Mouse (Mus musculus): ENCODE measurements around the gene Usf3.

The Usf3 gene

DNA sequence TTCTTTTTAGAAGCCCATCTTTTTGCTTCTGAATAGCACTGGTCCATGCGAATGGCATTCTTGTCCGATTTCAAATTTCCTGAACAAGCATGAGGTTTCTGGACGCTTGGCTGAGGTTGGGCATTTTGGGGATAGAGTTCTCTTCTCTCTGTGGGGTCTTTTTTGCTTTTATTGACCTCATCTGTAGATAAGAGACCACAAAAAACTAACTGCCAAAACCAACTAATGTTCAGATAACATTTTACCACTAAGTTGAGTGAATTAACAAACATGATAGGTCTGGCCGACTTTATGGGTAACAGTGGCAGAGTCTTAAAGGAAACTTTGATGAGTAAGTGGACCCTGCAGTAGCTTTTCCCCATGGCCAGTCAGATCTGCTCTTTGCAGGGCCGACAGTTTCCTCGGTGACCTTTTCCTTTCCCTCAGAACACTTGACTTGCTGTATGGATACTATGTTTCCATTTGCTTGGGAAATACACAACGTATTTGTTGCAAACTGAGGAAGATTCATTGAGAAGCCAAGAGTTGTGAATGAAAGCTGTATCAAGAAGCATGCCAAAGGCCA is 1.0 kb downstream of the Usf3 start:
- DNase-seq (ENCODE audit: low read depth), result no peak

DNA sequence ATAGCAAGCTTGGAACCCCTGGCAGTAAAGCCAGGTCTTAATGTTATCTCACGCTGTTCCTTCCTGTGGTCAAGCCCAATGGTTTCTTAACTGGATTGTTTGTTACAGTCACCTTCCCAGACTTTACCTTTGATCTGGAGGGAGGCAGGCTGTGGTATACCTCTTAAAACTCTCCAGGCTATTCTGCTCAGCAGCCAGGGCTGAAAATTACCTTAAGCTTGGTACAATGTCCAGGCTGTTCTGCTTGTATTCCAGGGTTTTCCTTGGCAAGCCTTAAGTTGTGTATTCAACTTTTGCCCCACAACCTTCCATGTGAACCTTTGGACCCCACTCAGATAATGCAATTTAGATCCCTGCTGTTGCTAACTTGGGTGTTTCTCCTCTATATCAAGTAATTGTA is 2.0 kb downstream of the Usf3 start:
- DNase-seq (ENCODE audit: low read depth), result no peak

DNA sequence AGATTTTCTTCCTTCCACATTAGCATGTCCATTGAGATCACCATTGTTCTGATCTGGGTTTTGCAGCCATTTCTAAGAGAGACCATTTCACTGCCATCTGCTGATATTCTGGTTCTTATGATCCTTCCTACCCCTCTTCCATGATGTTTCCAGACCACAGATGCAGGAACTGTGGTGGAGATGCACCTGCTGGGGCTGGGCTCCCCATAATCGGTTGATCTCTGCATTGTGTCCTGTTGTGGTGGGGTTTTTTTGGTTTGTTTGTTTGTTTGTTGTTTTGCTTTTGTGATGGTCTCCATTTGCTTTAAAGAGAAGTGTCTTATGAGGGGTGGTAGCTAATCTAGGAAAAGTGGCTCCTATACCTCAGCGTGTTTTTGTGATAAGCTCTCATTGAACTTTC is 3.5 kb downstream of the Usf3 start:
- no peak for DNase-seq (ENCODE audit: low read depth)

DNA sequence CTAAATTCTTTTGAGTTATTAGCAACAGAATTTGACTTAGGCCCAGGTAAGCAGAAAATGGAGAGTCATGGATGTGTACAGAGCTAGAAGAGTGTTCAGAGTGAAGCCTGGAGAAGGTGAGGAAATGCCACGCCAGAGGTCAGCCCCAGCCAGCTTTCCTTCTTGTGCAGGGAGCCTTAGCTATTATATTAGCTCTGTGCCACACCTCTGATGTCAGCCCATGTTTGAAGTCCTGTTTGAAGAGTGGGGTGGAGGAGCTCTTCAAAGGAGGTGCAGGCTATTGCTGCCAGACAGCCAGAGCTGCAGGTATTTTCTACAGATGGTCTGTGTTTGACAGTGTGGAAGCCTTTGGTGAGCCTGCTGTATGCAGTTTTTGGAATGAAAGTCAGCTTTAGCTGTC is 5.5 kb downstream of the Usf3 start:
- DNase-seq (ENCODE audit: low read depth), result no peak

DNA sequence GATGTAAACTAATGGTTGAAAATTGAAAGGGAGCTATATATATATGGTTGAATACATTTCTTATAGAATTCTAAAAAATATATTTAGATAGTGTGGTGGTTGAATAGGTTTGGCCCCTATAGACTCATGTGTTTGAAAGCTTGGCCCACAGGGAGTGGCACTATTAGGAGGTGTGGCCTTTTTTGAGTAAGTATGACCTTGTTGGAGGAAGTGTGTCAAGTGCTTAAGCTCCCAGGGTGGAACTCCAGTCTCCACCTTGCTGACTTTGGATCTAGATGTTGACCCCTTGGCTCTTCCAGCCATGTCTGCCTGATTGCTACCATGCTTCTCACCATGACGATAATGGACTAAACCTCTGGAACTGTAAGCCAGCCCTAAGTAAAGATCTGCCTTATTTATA is 9.6 kb downstream of the Usf3 start:
- DNase-seq (ENCODE audit: low read depth), result no peak

DNA sequence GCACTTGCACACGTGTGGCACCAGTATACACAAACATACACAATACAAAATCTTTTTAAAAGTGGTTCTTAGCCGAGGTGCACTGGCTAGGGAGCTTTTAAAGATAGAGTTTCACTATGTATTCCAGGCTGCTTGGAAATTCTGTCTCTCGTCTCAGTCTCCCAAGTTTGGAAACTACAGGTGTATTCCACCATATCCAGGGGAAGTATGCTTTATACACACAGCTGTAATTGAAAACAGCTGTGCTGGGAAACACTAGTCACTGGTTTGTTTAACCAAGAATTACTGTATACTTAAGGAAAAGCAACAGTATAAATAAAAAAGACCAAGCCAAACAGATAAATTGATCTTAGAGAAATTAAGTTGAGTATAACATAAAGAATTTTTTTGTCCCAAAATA is 11.7 kb downstream of the Usf3 start:
- no peak for DNase-seq (ENCODE audit: low read depth)

DNA sequence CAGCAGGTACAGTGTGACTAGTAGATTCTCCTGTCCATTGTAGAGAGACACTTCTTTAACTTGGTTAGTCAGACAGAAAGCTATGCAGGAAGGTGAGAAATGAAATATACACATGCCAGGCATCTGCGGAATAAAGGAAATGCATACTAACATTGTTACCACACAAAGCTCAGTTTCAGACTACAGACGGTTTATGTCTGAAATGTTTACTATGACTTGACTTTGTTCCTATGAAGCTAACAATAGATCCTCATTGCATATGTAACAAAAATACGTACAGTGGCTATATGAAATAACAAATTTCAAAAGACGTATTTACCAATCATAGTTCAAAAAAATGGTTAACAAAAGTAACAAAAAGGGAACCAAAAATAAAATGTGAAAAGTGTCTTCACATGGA is 14.1 kb downstream of the Usf3 start:
- DNase-seq (ENCODE audit: low read depth), result no peak

DNA sequence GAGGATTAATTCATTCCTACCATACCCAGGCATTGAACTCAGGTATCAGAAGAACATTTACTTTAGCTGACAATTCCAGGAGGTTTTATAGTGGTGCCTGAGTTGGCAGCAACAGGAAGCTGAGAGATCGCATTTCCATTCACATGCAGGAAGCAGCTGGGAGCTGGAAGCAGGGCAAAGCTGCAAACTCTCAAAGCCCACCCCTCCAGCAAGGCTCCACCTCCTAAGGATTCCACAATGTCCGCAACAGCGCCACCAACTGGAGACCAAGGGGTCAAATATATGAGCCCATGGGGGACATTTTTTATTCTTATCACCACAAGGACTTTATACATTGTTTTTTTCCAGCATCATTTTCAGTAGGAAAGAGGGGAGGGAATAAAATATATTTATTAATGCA is 15.7 kb downstream of the Usf3 start:
- DNase-seq (ENCODE audit: low read depth), result no peak

DNA sequence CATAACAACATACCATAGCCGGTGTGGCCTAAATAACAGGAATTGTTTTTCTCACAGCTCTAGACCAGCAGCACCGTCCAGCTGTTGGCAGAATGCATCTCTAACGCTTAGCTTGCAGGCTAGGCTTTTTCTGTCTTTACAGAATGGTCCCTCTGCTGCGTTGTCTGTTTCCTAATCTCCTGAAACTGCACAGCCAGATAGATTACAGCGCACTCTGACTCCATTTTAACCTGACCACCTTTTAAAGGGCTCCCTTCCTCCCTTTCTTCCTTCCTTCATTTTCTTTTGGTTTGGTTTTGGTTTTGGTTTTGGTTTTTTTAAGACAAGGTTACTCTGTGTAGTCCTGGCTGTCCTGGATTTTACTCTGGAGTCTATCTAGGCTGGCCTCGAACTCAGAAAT is 17.0 kb downstream of the Usf3 start:
- no peak for DNase-seq (ENCODE audit: low read depth)

DNA sequence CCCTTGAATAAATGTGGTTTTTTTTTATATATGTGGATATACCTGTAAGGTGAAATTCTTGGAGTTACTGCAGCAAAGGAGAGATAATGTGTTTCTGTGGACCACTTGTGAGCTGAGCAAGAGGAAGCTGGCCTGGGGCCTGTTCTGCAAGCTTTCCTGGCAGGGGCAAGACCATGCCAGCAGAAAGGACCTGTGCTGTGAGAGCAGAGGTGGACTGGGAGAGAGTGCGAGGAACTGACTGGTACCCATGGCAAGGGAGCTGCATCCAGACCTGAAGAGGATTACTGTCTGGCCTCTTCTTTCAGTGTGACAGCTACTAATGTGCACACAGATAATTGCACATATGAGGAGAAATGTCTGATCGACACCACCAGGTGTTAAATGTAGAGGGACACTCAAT is 17.9 kb downstream of the Usf3 start:
- DNase-seq (ENCODE audit: low read depth), result no peak

DNA sequence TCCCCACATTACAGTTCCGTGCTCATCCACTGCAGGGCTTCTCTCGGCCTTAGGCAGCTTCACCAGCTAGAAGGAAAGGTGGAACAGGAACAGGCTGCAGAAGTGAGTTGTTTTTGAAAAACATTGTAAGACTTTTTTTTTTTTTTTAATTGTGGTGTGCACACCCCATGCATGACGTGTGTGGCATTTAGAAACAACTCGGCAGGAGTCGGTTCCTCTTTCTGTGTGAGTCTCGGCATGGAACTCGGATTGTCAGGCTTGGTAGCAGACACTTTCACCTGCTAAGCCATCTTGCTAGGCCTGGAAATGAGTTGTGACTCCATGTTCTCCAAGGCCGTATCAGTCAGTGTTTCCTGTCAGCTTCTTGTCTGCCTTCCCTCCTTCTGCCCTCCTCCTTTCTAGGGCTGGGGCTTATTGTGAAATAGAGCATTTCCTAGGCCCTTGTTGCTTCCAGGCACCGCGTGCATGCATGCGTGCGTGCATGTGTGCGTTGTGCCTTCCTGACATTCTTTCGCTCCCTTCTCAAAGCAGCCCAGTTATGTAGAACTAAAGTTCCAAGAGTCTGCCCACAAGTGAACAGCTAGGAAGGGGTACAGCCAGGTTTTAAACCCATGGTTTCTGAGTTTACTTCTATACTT is 26.1 kb downstream of the Usf3 start:
- peak; percentile 29 for DNase-seq (ENCODE audit: low read depth)

DNA sequence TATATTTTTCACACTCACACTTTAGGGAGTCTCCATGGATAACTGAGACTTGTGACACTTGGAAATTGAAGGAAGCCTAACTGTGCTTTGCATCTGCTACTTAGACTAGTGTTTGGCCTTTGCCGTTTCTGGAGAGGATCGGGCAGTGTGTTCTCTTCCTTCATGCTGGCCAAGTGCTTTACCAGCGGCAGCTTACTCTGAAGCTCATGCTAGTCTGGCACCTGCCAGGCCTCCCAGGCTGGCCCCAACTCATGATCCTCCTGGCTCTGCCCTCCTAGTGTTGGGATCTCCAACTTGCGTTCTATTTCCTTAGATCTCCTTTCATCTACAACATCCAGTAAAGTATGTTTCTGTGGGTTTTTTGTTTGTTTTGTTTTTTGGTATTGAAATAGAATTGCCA is 27.1 kb downstream of the Usf3 start:
- DNase-seq (ENCODE audit: low read depth), result no peak

DNA sequence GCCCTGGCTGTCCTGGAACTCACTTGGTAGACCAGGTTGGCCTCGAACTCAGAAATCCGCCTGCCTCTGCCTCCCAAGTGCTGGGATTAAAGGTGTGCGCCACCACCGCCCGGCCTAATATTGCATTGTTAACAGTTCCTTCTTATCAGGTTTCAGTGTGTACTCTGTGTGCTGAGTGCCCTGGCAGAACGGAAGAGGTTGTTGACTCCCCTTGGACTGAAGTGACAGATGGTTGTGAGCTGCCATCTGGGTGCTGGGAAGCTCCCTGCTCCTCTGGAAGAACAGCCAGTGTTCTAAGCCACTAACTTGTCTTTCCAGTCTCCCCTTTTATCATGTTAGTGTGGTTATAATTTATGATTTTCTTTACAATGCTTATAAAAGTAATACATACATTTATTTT is 31.3 kb downstream of the Usf3 start:
- no peak for DNase-seq (ENCODE audit: low read depth)

DNA sequence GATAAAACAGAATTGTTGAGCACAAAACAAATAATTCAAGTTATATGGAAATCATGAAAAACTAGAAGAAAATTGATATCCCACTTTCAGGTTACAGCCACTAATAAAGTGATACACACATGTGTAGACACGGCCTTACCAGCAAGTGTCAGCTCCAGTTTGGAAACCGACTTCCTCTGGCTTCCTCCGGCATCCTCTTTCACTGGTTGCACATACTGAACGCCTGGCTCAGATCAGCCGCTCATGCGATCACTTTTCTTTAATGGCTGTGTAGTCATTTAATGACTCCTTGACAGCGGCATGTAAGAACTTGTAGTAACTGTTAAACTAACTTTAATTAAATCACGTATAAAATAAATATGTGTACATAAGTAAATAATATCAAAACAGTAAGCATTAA is 32.9 kb downstream of the Usf3 start:
- no peak for DNase-seq (ENCODE audit: low read depth)

DNA sequence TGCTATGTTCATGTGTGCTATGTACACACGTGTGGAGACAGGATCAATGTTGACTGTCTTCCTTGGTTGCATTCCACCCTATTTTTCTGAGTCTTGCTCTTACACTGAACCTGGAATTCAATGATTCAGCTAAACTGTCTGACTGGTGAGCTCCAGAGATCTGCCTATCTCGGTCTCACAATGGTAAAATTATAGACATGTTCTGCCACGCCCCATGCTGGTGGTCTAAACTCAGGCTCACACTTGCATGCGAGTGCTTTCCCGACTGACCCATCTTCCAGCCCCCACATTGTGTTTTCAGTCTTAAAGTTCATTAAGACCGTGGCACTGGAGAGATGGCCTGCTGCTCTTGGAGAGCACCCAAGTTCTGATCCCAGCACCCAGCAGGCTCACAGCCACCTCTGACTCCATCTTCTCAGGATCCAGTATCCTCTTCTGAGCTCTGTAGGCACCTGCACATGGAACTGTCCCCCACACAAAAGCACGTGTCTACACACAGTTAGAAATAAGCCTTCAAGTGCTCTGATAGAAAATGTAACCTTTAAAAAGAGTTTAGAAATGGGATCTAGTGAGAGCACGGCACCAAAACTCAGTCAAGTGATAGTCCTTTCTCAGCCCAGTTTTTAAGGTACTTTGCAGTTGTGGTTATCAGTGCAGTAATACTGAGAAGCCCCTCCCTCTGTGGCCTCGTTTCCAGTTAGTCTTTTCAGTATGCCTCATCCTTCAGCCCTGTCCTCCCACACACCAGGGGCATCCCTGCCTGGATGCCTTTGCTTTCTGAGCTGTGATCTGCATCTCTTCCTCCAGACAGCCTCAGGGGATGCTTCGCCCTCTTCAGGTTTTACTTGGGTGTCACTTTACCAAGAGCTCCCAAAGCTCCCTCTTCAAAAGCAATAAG is 37.4 kb downstream of the Usf3 start:
- DNase-seq (ENCODE audit: low read depth), result no peak

DNA sequence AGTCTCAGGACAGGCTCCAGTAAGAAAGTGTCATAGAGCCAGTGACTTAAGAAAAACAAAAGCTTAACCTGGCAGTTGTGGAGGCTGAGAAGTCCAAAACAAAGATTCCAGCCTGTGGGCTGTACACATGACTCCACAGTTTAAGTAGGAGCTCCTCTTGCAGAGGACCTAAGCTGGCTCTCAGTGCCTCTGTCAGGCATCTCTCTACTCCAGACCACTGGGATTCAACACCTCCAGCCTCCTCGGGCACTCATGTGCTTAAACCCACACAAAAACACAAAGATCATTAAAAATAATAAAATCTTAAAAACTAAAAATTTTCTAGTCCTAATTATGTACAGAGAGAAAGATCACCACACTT is 38.0 kb downstream of the Usf3 start:
- DNase-seq (ENCODE audit: low read depth), result no peak

DNA sequence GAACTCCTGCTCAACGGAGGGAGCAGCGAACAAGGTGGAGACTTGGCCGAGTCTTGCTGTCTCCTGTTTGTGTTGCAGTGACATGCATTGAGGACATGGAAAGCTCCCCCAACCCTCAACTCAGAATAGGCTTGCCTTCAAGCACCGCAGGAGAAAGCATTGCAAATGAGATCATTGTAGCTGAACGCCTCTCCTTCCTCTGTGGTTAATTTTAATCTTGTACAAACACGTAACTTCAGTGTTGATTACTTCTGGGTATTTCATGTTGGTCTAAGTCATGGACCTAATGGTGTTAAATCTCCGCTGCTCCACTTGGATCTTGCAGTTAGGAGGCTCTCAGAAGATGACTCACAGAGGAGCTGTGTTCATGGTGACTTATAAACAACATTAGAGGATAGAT is 39.7 kb downstream of the Usf3 start:
- DNase-seq (ENCODE audit: low read depth), result no peak

DNA sequence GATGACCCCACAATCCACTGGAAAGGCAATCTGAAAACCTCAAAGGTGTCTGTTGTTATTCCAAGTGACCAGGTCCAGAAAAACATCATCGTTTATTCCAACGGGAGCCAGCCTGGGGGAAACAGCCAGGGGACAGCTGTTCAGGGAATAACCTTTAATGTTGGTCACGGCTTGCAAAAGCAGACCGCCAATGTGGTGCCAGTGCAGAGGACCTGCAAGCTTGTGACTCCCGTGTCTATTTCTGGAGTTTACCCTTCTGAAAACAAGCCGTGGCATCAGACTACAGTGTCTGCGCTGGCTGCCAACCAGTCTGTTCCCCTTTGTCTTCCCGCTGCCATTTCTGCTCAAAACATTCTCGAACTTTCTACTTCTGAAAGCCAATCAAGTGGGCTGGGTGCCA is 42.5 kb downstream of the Usf3 start:
- no peak for DNase-seq (ENCODE audit: low read depth)

DNA sequence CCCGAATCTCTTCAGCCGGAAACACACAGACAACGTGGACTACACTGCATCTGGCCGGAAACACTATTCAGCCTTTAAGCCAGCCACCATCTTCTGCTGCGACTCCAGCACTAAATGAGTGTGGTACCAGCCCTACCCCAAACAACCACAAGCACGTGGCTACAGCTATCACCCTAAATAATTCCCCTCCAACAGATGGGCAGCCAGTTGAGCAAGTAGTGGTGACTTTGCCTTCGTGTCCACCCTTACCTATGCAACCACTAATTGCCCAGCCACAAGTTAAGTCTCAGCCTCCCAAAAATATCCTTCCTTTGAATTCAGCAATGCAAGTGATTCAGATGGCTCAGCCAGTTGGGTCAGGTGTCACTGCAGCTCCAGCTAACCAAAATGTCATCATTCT is 43.4 kb downstream of the Usf3 start:
- DNase-seq (ENCODE audit: low read depth), result no peak

DNA sequence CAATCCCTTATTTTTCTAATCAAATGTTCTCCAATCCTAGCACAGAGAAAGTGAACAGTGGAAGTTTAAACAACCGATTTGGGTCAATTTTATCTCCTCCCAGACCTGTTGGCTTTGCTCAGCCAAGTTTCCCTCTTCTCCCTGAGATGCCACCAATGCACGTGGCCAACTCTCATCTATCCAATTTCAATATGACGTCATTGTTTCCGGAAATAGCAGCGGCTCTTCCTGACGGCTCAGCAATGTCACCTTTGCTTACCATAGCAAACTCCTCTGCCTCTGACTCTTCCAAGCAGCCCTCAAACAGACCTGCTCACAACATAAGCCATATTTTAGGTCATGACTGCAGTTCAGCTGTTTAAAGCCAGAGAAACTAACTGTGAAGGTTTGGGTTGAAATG is 48.4 kb downstream of the Usf3 start:
- DNase-seq (ENCODE audit: low read depth), result no peak

DNA sequence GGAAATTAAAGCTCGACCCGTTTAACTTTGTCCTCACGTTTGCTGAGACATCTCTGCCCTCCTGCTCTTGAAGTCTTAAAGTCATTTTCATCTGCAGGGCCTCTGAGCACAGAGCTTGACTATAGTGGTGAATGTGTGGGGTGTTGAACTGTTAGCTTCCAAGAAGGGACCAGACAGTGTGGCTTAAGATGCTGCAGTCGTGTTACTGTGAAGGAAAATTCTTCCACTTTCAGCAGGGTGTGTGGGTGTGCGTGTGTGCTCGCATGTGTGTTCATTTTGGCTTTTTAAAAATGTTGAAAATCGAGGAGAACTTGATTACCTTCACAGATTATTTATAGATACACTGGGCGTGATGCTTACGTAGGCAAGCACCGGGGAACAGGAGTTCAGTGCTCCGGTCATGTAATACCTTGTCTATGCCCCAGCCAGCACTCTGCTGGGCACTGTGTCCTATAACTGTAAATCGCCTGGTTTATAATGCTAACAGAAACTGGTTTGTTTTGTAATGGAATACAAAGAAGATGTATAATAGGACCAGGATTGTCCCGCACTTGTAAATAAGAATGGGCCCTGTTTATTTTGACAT is 53.8 kb downstream of the Usf3 start:
- no peak for DNase-seq (ENCODE audit: low read depth)

DNA sequence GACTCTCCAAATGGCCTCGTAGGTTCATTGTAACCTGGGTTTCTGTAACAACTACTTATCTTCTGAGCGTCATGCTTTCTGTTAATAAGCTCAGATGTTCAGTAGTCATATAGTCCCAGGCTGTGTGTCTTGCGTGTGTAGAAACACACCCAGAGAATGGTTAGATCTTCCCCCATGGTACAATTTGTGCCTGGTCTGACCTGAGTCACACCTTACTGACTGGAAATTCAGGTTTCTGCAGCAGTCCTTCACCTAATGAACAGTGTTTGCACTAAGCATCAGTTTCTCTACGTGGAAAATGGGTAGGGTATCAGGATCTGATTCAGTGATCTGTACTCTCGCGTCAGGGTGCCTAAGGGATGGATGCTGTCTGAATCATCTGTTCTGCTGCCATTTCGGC is 60.0 kb downstream of the Usf3 start:
- no peak for DNase-seq (ENCODE audit: low read depth)

DNA sequence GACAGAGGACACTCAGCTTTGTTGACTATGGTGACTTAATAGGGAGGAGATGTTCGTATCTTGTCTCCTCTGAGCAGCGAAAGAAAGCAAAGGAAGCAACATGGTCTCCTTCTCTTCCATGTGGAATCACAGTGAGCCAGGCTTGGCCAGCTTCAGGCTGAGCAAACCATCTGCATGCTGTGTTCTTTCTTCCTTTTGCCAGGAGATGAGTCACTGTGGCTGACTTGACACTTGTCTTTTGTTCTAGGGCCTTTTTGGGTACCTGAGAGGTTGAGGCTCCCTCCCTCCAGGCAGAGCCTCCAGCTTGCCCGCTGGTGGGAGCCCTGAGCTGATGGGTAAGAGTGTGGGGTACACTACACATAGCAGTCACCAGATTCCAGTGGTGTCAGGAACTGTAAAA is 64.8 kb downstream of the Usf3 start:
- no peak for DNase-seq (ENCODE audit: low read depth)
